Mouse (Mus musculus) intestine, postnatal 0 days (tissue): ENCODE data around the gene Acsl3. TPM values are rescaled to one million over a fixed set of nuclear protein-coding genes. Genes with fewer than 3 reads are reported as not detected.
A peak's percentile ranks its signal among the peaks of the same experiment; 100 is the strongest.

Experiments used
- ATAC-seq: fragments of 200-750 bp; cut with Nextera tagmentation; 2 replicates; pipeline ENCODE4 v1.8.0; 2017; ENCODE audit warnings: mild to moderate bottlenecking, moderate TSS enrichment, moderate library complexity
- H3K27ac ChIP-seq: fragments of 300-500 bp; sonication (generic); 2 replicates; pipeline ENCODE4 v1.5.1; 2014; ENCODE audit warnings: mild to moderate bottlenecking, low read depth, low read length, moderate library complexity
- H3K27me3 ChIP-seq: fragments of 300-500 bp; sonication (generic); replicated peaks from 2 replicates; pipeline ENCODE4 v1.6.1; 2014; ENCODE audit warnings: low read length, mixed read lengths; ENCODE audit not compliant: control insufficient read depth, insufficient read depth
- H3K36me3 ChIP-seq: fragments of 300-500 bp; sonication (generic); 2 replicates; pipeline ENCODE4 v1.6.1; 2014; ENCODE audit warnings: mild to moderate bottlenecking, moderate library complexity; ENCODE audit not compliant: control insufficient read depth, insufficient read depth
- H3K4me1 ChIP-seq: fragments of 300-500 bp; sonication (generic); replicated peaks from 2 replicates; pipeline ENCODE4 v1.6.1; 2014; ENCODE audit warnings: antibody characterized with exemption, low read length, mixed read lengths; ENCODE audit not compliant: control insufficient read depth, insufficient read depth
- H3K4me2 ChIP-seq: fragments of 300-500 bp; sonication (generic); replicated peaks from 2 replicates; pipeline ENCODE4 v1.6.1; 2014; ENCODE audit warnings: low read depth, mild to moderate bottlenecking, moderate library complexity
- H3K4me3 ChIP-seq: fragments of 300-500 bp; sonication (generic); 2 replicates; pipeline ENCODE4 v1.5.1; 2014; ENCODE audit warnings: low read depth, low read length
- H3K9ac ChIP-seq: fragments of 300-500 bp; sonication (generic); 2 replicates; pipeline ENCODE4 v1.6.1; 2014; ENCODE audit warnings: mild to moderate bottlenecking, low read depth, low read length
- H3K9me3 ChIP-seq: fragments of 300-500 bp; sonication (generic); 2 replicates; pipeline ENCODE4 v1.6.1; 2016; ENCODE audit warnings: mixed run types; ENCODE audit not compliant: control insufficient read depth
- CTCF ChIP-seq: sonication (generic); IDR thresholded peaks from 2 replicates; pipeline ENCODE4 v1.5.1; 2016; ENCODE audit warnings: low read depth, mild to moderate bottlenecking, control low read depth, antibody characterized with exemption, moderate library complexity
- WGBS: fragments of 180-500 bp; shearing (Covaris S2); extraction: QIAGEN DNeasy Blood & Tissue Kit; methylation state at CpG from one replicate; pipeline ENCODE4 v1.1.7; 2014; 5-methylcytosine and 5-hydroxymethylcytosine counted together
- polyA plus RNA-seq: library from polyadenylated mRNA; unstranded; fragments of >200 nt; fragmentation: Nextera tagmentation; extraction: Ambion mirVana; gene quantifications from 2 replicates; pipeline ENCODE4 v1.2.1, GENCODE M21; 2015

Gene Acsl3
- polyA plus RNA-seq, 1 experiment from 2014 or later, result 75.2 TPM

GRCm38 (mm10) chr1:78640871-78641270 is 16.8 kb upstream of the Acsl3 start:
- H3K9me3 ChIP-seq, result no peaks in the 10 kb centered on the region
- no peak overlapping the region for H3K27ac ChIP-seq
- no peak for TF ChIP-seq CTCF
- no peaks in the 10 kb centered on the region for H3K36me3 ChIP-seq
- H3K4me2 ChIP-seq, result no peak overlapping the region
- ATAC-seq, result no peak
- no peaks in the 10 kb centered on the region for H3K27me3 ChIP-seq
- H3K9ac ChIP-seq, result no peak overlapping the region
- H3K4me1 ChIP-seq, result no peaks in the 10 kb centered on the region
- no peak overlapping the region for H3K4me3 ChIP-seq

- H3K4me3 ChIP-seq, result no peak overlapping the region
- no peaks in the 10 kb centered on the region for H3K9me3 ChIP-seq
- H3K27me3 ChIP-seq, result no peaks in the 10 kb centered on the region
- 87% methylated on average over 3 of the region's 3 CpGs for WGBS
- no peak overlapping the region for H3K9ac ChIP-seq
- no peak overlapping the region for H3K4me2 ChIP-seq
- ATAC-seq, result no peak
- no peak overlapping the region for H3K27ac ChIP-seq
- no peak for TF ChIP-seq CTCF
- H3K4me1 ChIP-seq, result no peaks in the 10 kb centered on the region
- H3K36me3 ChIP-seq, result no peaks in the 10 kb centered on the region
Observed at GRCm38 (mm10) chr1:78641791-78642190, 15.8 kb upstream of the Acsl3 start.

- H3K4me3 ChIP-seq, result no peak overlapping the region
- no peak for ATAC-seq
- WGBS, result 71% methylated on average over 2 of the region's 2 CpGs
- H3K9ac ChIP-seq, result no peak overlapping the region
- H3K4me2 ChIP-seq, result no peak overlapping the region
- no peaks in the 10 kb centered on the region for H3K9me3 ChIP-seq
- no peaks in the 10 kb centered on the region for H3K4me1 ChIP-seq
- H3K27ac ChIP-seq, result no peak overlapping the region
- no peaks in the 10 kb centered on the region for H3K27me3 ChIP-seq
- H3K36me3 ChIP-seq, result no peaks in the 10 kb centered on the region
- no peak for TF ChIP-seq CTCF
Observed at GRCm38 (mm10) chr1:78642197-78642596, 15.4 kb upstream of the Acsl3 start.

GRCm38 (mm10) chr1:78647317-78647885 is 10.2 kb upstream of the Acsl3 start:
- ATAC-seq, result peak; percentile 96
- WGBS, result 27% methylated on average over 8 of the region's 8 CpGs
- no peak for TF ChIP-seq CTCF
- Histone ChIP-seq H3K27ac (peak overlapping the region; percentile 68; the same call in 1 of the 2 replicates), H3K4me2 (no peak overlapping the region), H3K9me3 (no peaks in the 10 kb centered on the region), H3K9ac (no peak overlapping the region), H3K36me3 (no peaks in the 10 kb centered on the region), H3K4me1 (no peaks in the 10 kb centered on the region), H3K27me3 (no peaks in the 10 kb centered on the region), H3K4me3 (no peak overlapping the region)

GRCm38 (mm10) chr1:78649269-78650061 is 8.2 kb upstream of the Acsl3 start:
- 46% methylated on average over 6 of the region's 6 CpGs for WGBS
- Histone ChIP-seq H3K4me3 (no peak overlapping the region), H3K27ac (no peak overlapping the region), H3K4me1 (no peaks in the 10 kb centered on the region), H3K36me3 (no peaks in the 10 kb centered on the region), H3K9ac (no peak overlapping the region), H3K4me2 (no peak overlapping the region), H3K9me3 (no peaks in the 10 kb centered on the region), H3K27me3 (no peaks in the 10 kb centered on the region)
- no peak for TF ChIP-seq CTCF
- no peak for ATAC-seq

- ATAC-seq, result peak; percentile 39
- H3K27me3 ChIP-seq, result no peaks in the 10 kb centered on the region
- no peaks in the 10 kb centered on the region for H3K9me3 ChIP-seq
- H3K4me2 ChIP-seq, result no peak overlapping the region
- H3K9ac ChIP-seq, result no peak overlapping the region
- peak overlapping the region; percentile 86 for H3K27ac ChIP-seq
- H3K4me1 ChIP-seq, result no peaks in the 10 kb centered on the region
- H3K4me3 ChIP-seq, result no peak overlapping the region
- 19% methylated on average over 2 of the region's 2 CpGs for WGBS
- peak; percentile 48 for TF ChIP-seq CTCF
- no peaks in the 10 kb centered on the region for H3K36me3 ChIP-seq
Observed at GRCm38 (mm10) chr1:78656472-78656871, 1.2 kb upstream of the Acsl3 start.
